Mouse (Mus musculus): ENCODE measurements at regions not wholly inside any gene's neighbourhood (a gene's known extent, or its start where the extent isn't known, plus 50 kb on each side); places are given as distances from the start of the nearest gene placed in this dataset.

DNA sequence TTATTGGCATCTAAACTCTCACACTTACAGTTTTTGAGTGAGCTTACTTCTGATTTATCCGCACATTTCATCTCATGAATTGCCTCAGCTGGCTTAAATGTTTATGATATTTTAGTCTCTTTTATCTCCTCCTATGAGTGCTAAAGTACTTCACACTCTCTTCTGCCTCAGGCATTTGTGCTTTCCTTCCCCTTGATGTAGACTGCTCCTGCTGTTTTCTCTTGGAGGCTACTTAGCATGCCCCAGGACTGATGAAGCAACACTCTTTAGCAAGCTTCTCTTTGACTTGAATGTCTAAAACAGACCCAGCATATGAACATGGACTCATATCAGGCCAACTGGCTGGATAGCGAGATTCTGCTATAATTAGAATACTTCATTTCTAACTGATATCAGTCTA is 882.8 kb downstream of the Tecrl start:
- H3K27ac ChIP-seq (ENCODE audit: control insufficient read depth, insufficient read depth, low read depth, low read length), result no peak overlapping the region
- H3K4me3 ChIP-seq (ENCODE audit: control insufficient read depth, low read depth, low read length), result no peak overlapping the region
- TF ChIP-seq POLR2A (IDR thresholded peaks at IDR 0.05; ENCODE audit: control insufficient read depth, low read depth, low read length) (no peak), CTCF (IDR thresholded peaks at IDR 0.05; ENCODE audit: control insufficient read depth, insufficient read depth, insufficient replicate concordance, low read depth, low read length) (no peak)
- no peaks in the 10 kb centered on the region for H3K27me3 ChIP-seq (ENCODE audit: control insufficient read depth, insufficient read depth, low read length)
- H3K36me3 ChIP-seq (ENCODE audit: control insufficient read depth, insufficient read depth, low read length), result no peaks in the 10 kb centered on the region
- H3K4me1 ChIP-seq (ENCODE audit: control insufficient read depth, insufficient read depth, low read length), result no peaks in the 10 kb centered on the region

GRCm38 (mm10) chr5:82464272-82464671 is 890.7 kb downstream of the Tecrl start:
- no peak overlapping the region for H3K27ac ChIP-seq (ENCODE audit: control insufficient read depth, insufficient read depth, low read depth, low read length)

DNA sequence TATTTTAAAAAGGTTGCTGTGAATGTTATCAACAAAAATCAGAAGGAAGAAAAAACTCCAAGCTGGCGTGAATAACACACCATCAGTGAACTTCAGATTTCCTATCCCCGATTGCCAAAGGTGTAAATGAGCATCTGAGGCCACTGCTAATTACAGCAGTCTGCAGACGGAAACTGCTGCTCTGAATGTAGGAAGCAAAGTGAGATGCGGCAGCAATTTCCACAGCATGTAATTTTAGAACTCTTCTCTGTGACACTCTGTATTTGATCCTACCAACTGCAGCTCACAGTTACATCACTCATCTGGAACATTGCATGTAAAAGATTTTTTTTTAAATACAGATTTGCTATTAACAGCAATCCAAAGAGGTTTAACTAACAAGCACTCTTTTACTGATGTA is 913.7 kb downstream of the Tecrl start:
- Histone ChIP-seq H3K27ac (ENCODE audit: control insufficient read depth, insufficient read depth, low read depth, low read length) (no peak overlapping the region), H3K4me1 (ENCODE audit: control insufficient read depth, insufficient read depth, low read length) (no peaks in the 10 kb centered on the region), H3K27me3 (ENCODE audit: control insufficient read depth, insufficient read depth, low read length) (no peaks in the 10 kb centered on the region), H3K4me3 (ENCODE audit: control insufficient read depth, low read depth, low read length) (no peak overlapping the region), H3K36me3 (ENCODE audit: control insufficient read depth, insufficient read depth, low read length) (no peaks in the 10 kb centered on the region)
- no peak for TF ChIP-seq POLR2A (IDR thresholded peaks at IDR 0.05; ENCODE audit: control insufficient read depth, low read depth, low read length)
- TF ChIP-seq CTCF (IDR thresholded peaks at IDR 0.05; ENCODE audit: control insufficient read depth, insufficient read depth, insufficient replicate concordance, low read depth, low read length), result no peak

More at GRCm38 (mm10) chr5:82464272-82464671, 890.7 kb downstream of the Tecrl start:
- Histone ChIP-seq H3K4me1 (ENCODE audit: control insufficient read depth, insufficient read depth, low read length) (no peaks in the 10 kb centered on the region), H3K4me3 (ENCODE audit: control insufficient read depth, low read depth, low read length) (no peak overlapping the region), H3K27me3 (ENCODE audit: control insufficient read depth, insufficient read depth, low read length) (no peaks in the 10 kb centered on the region), H3K36me3 (ENCODE audit: control insufficient read depth, insufficient read depth, low read length) (no peaks in the 10 kb centered on the region)
- TF ChIP-seq POLR2A (IDR thresholded peaks at IDR 0.05; ENCODE audit: control insufficient read depth, low read depth, low read length) (no peak), CTCF (IDR thresholded peaks at IDR 0.05; ENCODE audit: control insufficient read depth, insufficient read depth, insufficient replicate concordance, low read depth, low read length) (no peak)

GRCm38 (mm10) chr5:82440126-82440525 is 914.9 kb downstream of the Tecrl start:
- H3K27ac ChIP-seq (ENCODE audit: control insufficient read depth, insufficient read depth, low read depth, low read length), result no peak overlapping the region
- no peaks in the 10 kb centered on the region for H3K36me3 ChIP-seq (ENCODE audit: control insufficient read depth, insufficient read depth, low read length)
- H3K4me1 ChIP-seq (ENCODE audit: control insufficient read depth, insufficient read depth, low read length), result no peaks in the 10 kb centered on the region
- H3K27me3 ChIP-seq (ENCODE audit: control insufficient read depth, insufficient read depth, low read length), result no peaks in the 10 kb centered on the region
- TF ChIP-seq CTCF (IDR thresholded peaks at IDR 0.05; ENCODE audit: control insufficient read depth, insufficient read depth, insufficient replicate concordance, low read depth, low read length) (no peak), POLR2A (IDR thresholded peaks at IDR 0.05; ENCODE audit: control insufficient read depth, low read depth, low read length) (no peak)
- H3K4me3 ChIP-seq (ENCODE audit: control insufficient read depth, low read depth, low read length), result no peak overlapping the region

DNA sequence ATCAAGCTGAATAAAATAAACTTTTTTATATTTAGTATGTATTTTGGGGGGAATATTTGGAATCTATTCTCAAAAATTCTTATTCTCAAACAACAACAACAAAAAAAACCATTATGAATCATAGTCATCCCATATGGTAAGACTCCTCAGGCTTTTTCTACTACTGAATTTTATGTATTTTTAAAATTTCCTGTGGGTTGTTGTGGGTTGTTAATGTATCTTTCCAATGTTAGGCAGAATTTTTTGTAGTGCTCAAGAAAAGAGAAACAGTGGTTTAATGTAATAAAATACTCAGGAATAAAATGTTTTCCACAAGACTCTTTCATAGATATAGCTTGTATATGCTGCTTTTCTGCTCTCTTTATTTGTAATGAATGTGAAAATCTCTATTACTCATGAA is 934.6 kb downstream of the Tecrl start:
- TF ChIP-seq POLR2A (IDR thresholded peaks at IDR 0.05; ENCODE audit: control insufficient read depth, low read depth, low read length), result no peak
- TF ChIP-seq CTCF (IDR thresholded peaks at IDR 0.05; ENCODE audit: control insufficient read depth, insufficient read depth, insufficient replicate concordance, low read depth, low read length), result no peak
- Histone ChIP-seq H3K27ac (ENCODE audit: control insufficient read depth, insufficient read depth, low read depth, low read length) (no peak overlapping the region), H3K4me1 (ENCODE audit: control insufficient read depth, insufficient read depth, low read length) (no peaks in the 10 kb centered on the region), H3K36me3 (ENCODE audit: control insufficient read depth, insufficient read depth, low read length) (no peaks in the 10 kb centered on the region), H3K27me3 (ENCODE audit: control insufficient read depth, insufficient read depth, low read length) (no peaks in the 10 kb centered on the region), H3K4me3 (ENCODE audit: control insufficient read depth, low read depth, low read length) (no peak overlapping the region)

- Histone ChIP-seq H3K36me3 (ENCODE audit: control insufficient read depth, insufficient read depth, low read length) (no peaks in the 10 kb centered on the region), H3K27me3 (ENCODE audit: control insufficient read depth, insufficient read depth, low read length) (no peaks in the 10 kb centered on the region), H3K4me1 (ENCODE audit: control insufficient read depth, insufficient read depth, low read length) (no peaks in the 10 kb centered on the region), H3K4me3 (ENCODE audit: control insufficient read depth, low read depth, low read length) (no peak overlapping the region), H3K27ac (ENCODE audit: control insufficient read depth, insufficient read depth, low read depth, low read length) (no peak overlapping the region)
- TF ChIP-seq CTCF (IDR thresholded peaks at IDR 0.05; ENCODE audit: control insufficient read depth, insufficient read depth, insufficient replicate concordance, low read depth, low read length), result no peak
- TF ChIP-seq POLR2A (IDR thresholded peaks at IDR 0.05; ENCODE audit: control insufficient read depth, low read depth, low read length), result no peak
Observed at GRCm38 (mm10) chr5:82396632-82397234, 958.3 kb downstream of the Tecrl start.

GRCm38 (mm10) chr5:82361624-82362023 is 993.4 kb downstream of the Tecrl start:
- Histone ChIP-seq H3K4me1 (ENCODE audit: control insufficient read depth, insufficient read depth, low read length) (no peaks in the 10 kb centered on the region), H3K27me3 (ENCODE audit: control insufficient read depth, insufficient read depth, low read length) (no peaks in the 10 kb centered on the region), H3K4me3 (ENCODE audit: control insufficient read depth, low read depth, low read length) (no peak overlapping the region), H3K36me3 (ENCODE audit: control insufficient read depth, insufficient read depth, low read length) (no peaks in the 10 kb centered on the region), H3K27ac (ENCODE audit: control insufficient read depth, insufficient read depth, low read depth, low read length) (no peak overlapping the region)
- no peak for TF ChIP-seq POLR2A (IDR thresholded peaks at IDR 0.05; ENCODE audit: control insufficient read depth, low read depth, low read length)
- no peak for TF ChIP-seq CTCF (IDR thresholded peaks at IDR 0.05; ENCODE audit: control insufficient read depth, insufficient read depth, insufficient replicate concordance, low read depth, low read length)
